Mouse (Mus musculus): ENCODE measurements around the gene Gm20696.

The Gm20696 gene

GRCm38 (mm10) chr6:99375376-99375775, 291.2 kb downstream of the Gm20696 start:
- in situ Hi-C loops (cut with MboI, MseI) = loop anchor here in 1 of 2 experiments (25.0 kb wide), 1 partner anchor 1437 kb away; no protein-coding TSS in a partner anchor

GRCm38 (mm10) chr6:99374448-99375271, 291.9 kb downstream of the Gm20696 start:
- in situ Hi-C loops (cut with MboI, MseI) = loop anchor here in 1 of 2 experiments (25.0 kb wide), 2 partner anchors 263 to 1438 kb away; no protein-coding TSS in a partner anchor

DNA sequence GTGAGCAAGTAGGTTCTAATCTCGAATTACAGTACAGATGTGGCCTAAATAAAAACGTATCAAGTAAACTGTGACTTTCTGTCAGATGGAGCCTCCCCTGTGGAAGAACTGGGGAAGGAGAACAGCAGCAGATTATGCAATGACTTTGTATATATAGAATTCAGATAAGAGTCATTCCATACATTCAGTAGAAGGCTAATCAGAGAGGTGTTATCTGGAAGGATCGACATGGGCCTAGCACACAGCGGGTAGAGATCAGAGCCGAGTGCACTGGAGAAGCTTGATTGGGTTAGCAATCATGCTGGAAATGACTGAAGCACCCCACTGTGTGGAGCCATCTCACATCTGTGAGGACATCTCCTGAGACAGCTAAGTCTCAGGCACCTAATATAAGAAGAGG, 294.2 kb downstream of the Gm20696 start:
- in situ Hi-C loops (cut with MboI, MseI) = loop anchor here in 1 of 2 experiments (25.0 kb wide), 1 partner anchor 265 kb away; no protein-coding TSS in a partner anchor

DNA sequence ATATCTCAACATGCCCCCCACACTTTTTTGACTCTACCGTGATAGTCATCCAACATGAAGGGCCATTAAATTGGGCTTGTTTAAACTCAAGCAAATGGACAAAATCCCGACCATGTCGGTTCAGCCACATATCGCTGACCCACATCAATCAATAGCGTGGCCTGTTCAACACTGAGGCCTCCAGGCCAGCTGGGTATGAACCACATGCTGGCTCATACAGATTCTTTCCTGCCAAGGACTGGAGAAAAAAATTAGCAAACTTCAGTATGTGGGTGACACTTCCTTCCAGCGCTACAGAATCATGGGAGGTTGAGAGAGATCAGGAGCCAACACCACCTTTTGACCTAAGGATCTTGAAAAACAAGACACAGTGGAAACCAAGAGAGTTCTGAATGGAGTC, 294.6 kb downstream of the Gm20696 start:
- in situ Hi-C loops (cut with MboI, MseI) = loop anchor here in 1 of 2 experiments (25.0 kb wide), 1 partner anchor 265 kb away; no protein-coding TSS in a partner anchor

- in situ Hi-C loops (cut with MboI, MseI) = loop anchor here in 1 of 2 experiments (25.0 kb wide), 1 partner anchor 267 kb away; no protein-coding TSS in a partner anchor
Measured at GRCm38 (mm10) chr6:99369931-99370330, 296.7 kb downstream of the Gm20696 start.

GRCm38 (mm10) chr6:99369156-99369555, 297.4 kb downstream of the Gm20696 start:
- in situ Hi-C loops (cut with MboI, MseI) = loop anchor here in 1 of 2 experiments (25.0 kb wide), 1 partner anchor 268 kb away; no protein-coding TSS in a partner anchor

DNA sequence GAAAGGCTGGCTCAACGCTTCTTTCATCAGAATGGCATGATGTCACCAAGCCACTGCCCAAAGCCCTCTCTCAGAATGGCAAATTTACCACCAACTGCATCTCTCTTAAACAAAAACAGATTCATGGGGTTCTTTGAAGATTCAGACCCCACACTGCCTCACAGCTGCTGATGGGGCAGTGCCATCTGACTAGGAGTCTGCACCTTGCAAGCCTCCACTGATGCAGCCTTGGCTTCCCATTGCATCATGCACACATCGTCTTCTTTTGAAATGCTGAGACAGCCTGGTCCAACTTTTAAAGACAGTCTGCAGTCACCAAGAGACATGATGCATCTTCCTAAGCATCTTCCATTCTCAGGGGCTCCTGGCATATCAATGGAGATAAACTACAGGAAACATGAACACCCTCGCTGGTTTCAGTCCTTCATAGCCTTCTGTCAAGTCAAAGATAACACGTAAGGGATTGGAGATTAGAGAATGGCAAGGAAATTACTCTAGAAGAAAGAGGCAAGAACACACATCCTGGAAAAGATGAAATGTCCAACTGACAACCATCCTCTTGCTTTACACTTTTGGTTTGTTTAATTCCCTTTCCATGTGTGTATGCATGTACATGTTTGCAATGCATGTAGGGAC, 298.4 kb downstream of the Gm20696 start:
- in situ Hi-C loops (cut with MboI, MseI) = loop anchor here in 1 of 2 experiments (25.0 kb wide), 1 partner anchor 269 kb away; no protein-coding TSS in a partner anchor

GRCm38 (mm10) chr6:99364545-99364944, 302.1 kb downstream of the Gm20696 start:
- in situ Hi-C loops (cut with MboI, MseI) = loop anchor here in 1 of 2 experiments (25.0 kb wide), 1 partner anchor 273 kb away; no protein-coding TSS in a partner anchor

- in situ Hi-C loops (cut with MboI, MseI) = loop anchor here in 1 of 2 experiments (25.0 kb wide), 1 partner anchor 277 kb away; no protein-coding TSS in a partner anchor
Measured at GRCm38 (mm10) chr6:99360581-99360980, 306.0 kb downstream of the Gm20696 start.

DNA sequence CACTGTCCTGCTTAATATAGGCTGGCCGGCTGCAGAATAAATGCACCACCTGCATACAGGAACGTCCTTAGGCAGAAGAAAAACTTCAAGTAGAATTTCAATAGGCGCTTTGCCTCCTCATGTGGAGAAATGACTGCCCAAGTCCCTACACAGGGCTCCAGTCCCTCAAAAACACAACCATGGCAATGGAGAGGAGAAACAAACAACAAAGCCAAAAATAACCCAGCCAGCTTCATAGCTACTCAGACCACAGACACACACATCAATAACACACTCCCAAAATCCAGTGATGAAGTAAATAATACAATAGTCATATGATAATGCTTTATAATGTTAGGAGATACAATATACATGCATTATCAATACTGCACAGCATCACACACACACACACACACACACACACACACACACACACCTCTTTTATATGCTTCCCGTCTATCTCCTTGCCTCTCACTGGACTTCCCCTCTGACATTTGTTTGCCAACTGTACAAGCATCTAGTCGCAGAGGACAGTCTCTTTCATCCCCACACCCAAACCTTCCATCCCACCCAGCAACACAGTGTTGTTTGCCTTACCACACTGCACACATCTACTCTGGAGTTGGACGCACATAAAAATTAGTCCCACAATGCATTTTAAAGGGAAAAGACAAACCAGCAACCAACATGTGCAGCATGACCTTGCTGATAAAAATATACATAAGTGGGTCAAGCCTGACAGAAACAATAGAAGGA, 306.7 kb downstream of the Gm20696 start:
- in situ Hi-C loops (cut with MboI, MseI) = loop anchor here in 1 of 2 experiments (25.0 kb wide), 1 partner anchor 277 kb away; no protein-coding TSS in a partner anchor

DNA sequence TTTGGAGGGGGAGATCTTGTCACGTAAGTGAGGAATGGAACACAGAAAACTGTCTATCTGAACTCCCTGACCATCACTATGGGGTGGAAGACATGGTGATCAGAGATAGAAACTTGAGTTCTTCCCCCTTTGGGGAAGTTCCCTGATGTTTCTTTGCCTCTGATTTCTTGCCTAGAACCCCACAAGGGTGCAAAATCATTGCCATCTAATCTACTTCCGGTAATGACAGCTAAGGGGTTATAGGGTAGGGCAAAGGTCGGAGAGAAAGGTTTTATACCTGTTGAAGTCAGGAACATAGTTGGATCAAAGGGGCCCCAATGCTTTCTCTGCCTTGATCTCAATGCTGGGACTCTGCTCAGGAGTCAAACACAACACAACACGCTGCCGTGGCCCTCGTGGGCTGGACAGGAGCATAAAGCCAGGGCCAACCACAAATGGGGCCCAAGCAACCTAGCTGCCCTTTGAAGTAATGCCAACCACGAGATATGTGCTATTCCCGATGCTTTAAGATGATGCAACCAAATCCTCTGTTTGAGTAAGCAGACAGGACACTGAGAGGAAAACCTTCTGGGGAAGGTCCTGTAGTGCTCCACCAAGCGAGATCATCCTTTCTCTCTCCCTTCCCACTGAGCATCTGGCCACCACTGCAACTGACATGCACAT, 307.4 kb downstream of the Gm20696 start:
- in situ Hi-C loops (cut with MboI, MseI) = loop anchor here in 1 of 2 experiments (25.0 kb wide), 1 partner anchor 278 kb away; no protein-coding TSS in a partner anchor

DNA sequence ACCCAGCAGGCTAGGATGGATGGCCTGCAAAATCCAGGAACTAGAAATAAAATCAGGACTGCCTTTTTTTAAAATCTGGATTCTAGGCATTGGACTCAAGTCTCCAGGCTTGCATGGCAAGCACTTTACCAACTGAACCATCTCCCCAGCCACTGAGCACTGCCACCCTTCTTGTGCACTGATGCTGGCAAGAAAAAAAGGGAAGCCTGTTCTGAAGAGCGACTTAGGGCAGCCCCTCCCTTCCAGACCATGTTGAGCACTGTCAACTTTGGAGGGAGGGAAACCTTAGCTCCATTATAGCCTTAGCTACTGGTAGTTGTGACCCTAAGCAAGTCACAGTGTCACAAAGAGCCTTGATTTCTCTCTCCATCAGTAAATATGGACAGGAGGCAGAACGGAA, 308.7 kb downstream of the Gm20696 start:
- in situ Hi-C loops (cut with MboI, MseI) = loop anchor here in 1 of 2 experiments (25.0 kb wide), 1 partner anchor 279 kb away; no protein-coding TSS in a partner anchor

GRCm38 (mm10) chr6:99354338-99354737, 312.3 kb downstream of the Gm20696 start:
- in situ Hi-C loops (cut with MboI, MseI) = loop anchor here in 1 of 2 experiments (25.0 kb wide), 1 partner anchor 283 kb away; no protein-coding TSS in a partner anchor

DNA sequence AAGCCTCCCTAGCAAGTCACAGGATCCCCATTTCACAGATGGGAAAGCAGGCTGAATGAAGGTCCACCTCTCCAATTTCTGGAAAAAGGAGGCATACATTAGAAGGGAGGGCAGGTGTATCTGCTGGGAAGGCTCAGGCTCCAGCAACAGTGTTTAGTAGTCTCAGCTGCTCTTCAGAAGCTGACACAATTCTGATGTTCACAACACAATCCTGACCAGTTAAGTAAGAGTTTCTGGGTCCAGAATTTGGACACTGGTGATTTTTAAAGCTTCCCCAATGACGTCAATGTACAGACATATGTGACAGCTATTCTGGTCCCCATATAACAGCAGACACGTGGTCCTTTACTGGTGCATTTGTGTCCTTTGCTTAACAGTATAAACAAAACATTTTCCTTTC, 313.2 kb downstream of the Gm20696 start:
- in situ Hi-C loops (cut with MboI, MseI) = loop anchor here in 1 of 2 experiments (25.0 kb wide), 1 partner anchor 284 kb away; no protein-coding TSS in a partner anchor

- in situ Hi-C loops (cut with MboI, MseI) = loop anchor here in 1 of 2 experiments (25.0 kb wide), 1 partner anchor 287 kb away; no protein-coding TSS in a partner anchor
Measured at GRCm38 (mm10) chr6:99350566-99350965, 316.0 kb downstream of the Gm20696 start.

DNA sequence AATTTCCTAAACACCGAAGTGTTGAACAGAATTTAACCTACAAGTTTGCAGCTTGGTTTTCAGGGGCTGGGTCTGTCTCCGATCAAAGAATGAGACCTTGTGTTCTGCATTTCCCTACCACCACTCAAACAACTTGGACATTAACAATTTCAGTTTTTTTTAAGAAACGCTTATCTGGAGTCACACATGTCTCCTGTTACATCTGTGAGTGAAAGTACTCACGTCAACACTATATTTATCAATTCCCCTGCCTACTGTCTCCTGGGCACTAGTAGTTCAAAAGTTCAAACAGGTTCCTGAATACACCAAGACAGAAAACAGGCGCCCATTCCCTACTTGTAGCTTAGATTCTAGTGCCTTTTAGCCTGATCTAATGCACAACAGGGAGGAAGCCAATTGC, 316.4 kb downstream of the Gm20696 start:
- in situ Hi-C loops (cut with MboI, MseI) = loop anchor here in 1 of 2 experiments (25.0 kb wide), 1 partner anchor 287 kb away; no protein-coding TSS in a partner anchor

GRCm38 (mm10) chr6:99347836-99348235, 318.8 kb downstream of the Gm20696 start:
- in situ Hi-C loops (cut with MboI, MseI) = no loop called here

DNA sequence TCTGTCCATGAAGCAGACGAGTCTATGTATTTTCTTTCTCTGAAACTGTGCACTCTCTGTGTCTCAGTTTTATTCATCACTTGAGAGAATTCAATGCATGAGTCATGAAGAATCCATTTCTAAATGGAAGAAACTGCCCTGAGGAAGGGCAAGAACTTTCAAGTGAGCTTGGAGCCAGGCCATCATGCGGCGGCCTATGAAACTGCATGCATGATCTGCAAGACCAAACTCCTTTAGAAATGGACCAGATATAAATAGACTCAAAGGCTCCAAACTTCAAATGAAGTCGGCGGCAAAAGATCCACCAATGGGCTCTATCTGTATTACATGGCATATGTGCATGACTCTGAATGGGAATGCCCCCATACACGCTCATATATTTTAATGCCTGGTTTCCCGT, 321.6 kb downstream of the Gm20696 start:
- in situ Hi-C loops (cut with MboI, MseI) = loop anchor here in 1 of 2 experiments (5.0 kb wide), 1 partner anchor 77 kb away; no protein-coding TSS in a partner anchor

DNA sequence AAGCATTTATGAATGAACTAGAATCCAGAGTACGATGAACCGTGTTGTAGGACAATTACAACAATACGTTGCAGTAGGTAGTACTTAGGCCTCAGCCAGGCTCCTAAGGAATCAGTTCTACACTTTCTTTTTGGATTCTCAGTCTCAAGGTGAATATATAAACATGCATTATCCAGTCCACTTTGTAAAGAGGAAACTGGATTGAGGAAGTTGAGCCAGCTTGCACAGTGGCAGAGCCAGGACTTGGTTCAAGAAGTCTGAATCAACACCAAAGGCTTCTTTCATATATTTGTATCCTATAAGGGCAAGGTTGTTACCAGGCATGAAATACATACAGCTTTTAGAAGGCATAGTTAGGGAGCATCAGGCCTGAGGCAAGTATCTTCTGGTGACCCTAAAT, 322.2 kb downstream of the Gm20696 start:
- in situ Hi-C loops (cut with MboI, MseI) = loop anchor here in 1 of 2 experiments (5.0 kb wide), 1 partner anchor 78 kb away; no protein-coding TSS in a partner anchor

GRCm38 (mm10) chr6:99343815-99344214, 322.8 kb downstream of the Gm20696 start:
- in situ Hi-C loops (cut with MboI, MseI) = loop anchor here in 1 of 2 experiments (5.0 kb wide), 1 partner anchor 78 kb away; no protein-coding TSS in a partner anchor

Data from T-helper 17 cell (primary cell).